Mouse (Mus musculus) spleen, postnatal 4 days (tissue): ENCODE measurements around the gene Atp13a4.

Experiments
- DNase-seq, 2 experiments: peaks; one replicate each; pipeline ENCODE4 v3.0.0; 2022; ENCODE audit warnings: low spot score in 2 of 2

The Atp13a4 gene

DNA sequence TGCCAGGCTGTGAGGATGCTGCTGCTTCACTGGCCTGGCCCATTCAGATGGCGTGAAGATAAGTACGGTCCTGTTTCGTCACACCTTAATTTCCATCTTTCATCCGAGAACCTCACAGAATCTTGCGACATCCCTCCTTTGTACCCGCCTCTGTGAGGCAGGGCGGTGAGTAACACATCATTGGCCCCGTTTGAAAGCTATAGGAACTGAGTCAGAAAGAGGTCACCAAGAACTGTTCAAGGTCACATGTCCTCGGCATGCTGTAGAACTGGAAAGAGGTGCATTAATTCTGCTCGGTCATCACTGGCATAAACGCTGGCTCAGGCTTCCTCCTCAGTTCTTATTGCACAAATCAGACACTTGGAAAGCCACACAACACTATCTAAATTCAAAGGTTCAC, at the start of gene Atp13a4:
TSS of gene Atp13a4 (minus strand) at position 36 of the 400 bp plus-strand sequence.
- no peak for DNase-seq

DNA sequence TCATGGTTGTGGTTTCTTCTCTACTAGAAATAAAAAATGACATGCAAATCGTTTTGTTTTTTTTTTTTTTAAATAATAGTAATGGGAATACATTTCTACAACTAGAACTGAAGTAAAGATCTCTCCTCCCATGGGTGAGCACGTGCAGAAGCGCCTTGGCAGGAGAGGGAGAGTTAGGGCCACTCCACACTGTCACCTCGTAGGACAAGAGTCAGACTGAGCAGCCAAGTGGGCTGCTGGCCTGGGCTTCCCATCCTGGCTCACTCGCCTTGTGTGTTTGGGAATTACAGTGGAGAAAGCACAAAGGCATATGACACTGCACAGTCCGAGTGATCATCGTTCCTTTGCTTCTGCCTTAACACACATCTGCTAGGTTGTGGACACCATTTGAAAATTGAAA, 47.5 kb upstream of the Atp13a4 start:
- no peak for DNase-seq

DNA sequence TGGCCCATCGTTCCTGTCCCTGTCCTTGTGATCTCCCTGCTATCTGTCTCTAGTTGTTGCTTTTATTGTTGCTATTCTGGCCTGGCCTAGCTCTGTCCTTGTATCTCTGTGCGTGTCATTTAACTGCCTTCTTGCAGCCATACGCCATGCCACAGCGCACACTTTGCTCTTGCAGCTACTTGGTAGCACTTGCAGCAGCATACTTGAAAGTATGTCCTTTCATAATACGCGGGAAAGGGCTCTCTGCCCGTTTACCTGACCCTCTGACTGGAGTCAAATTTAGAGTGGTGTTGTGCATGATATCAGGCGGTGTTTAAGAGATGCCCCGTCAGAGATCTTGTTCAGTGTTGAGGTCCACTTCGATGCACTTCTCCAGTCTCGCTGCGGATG, 35.1 kb upstream of the Atp13a4 start:
- DNase-seq = peak in 1 of 2 experiments; percentile 13

DNA sequence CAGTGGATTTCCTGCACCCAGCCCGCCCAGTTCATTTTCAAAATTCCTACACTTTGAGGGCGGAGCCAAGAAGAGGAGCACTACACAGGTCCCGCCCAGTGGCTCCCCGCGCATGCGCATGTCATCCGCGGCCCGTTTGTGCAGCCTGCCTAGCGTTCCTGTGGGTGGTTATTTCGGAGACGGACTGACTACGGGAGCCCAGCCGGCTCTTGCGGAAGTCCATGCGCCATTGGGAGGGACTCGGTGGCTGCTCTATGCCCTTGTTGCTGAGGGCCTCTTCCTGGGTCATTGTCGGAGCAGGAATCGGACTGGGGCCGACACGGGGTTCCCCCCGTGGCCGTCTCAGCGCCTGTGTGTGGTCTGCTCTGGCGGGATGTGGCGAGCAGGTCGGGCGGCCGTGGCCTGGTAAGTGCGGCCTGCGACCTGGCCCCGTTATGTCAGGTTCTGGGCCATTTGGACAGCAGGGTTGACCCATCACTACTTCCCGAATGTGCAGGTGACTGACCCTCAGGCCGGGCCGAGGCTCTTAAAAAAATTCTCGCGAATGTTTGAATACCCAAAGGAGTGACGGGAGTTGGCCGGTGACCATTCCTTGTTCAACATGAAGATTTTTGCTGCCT, 34.6 kb upstream of the Atp13a4 start, which contains the start of gene Opa1:
TSS of gene Opa1 (plus strand) at position 168 of the 620 bp plus-strand sequence.
- peak; percentile 96 to 99 for DNase-seq

DNA sequence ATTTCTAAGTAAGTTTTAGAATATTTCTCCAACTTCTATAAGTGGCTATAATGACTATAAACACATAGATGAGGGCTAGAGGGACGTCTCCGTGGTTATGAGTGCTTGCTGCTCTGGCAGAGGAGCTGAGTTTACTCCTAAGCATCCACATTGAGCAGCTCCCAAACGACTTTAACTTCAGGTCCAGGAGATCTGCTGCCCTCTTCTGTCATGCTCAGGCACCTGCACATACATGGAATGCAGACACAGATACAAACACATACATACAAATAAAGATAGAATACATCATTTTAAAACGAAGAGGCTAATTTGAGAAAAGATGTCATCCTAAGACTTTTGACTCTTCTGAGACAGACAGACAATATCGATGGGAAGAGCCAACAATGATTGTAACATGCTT, 31.0 kb upstream of the Atp13a4 start:
- DNase-seq = no peak

DNA sequence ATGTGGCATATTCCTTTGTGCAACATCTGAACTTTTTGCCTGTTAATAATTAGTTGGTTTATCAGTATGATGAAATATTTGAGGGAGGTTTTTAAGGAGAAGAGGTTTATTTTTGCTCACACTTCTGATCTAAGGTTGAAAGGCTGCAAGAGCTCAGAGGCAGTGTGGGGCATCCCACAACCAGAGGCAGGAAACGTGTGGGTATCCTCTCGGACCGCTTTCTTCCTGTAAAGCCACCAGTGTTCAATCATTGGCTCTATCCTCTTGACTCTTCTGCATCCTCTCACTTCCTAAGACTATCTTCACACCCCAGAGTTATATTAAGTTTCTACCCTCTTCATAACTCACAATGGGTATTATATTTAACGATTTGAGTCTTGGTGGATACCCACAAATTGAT, 29.3 kb upstream of the Atp13a4 start:
- DNase-seq = no peak

DNA sequence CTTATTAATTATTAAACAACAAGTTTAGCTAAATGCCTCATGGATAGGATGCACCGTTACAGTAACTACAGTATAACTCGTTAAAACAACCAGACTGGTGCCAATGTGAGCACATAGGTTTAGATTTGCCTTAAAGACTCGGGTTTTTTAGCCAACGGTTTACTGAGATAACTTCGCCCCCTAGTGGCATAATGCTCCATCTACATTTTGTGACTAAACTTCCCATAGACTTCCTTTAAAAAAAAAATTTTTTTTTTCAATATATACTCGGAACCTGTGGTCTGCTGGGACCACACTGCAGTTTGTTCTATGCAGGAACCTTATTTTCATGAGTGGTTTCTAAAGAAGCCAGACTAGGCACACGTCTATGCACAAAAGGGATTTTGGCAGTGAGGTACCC, 16.2 kb upstream of the Atp13a4 start:
- peak in 1 of 2 experiments; percentile 18 for DNase-seq

DNA sequence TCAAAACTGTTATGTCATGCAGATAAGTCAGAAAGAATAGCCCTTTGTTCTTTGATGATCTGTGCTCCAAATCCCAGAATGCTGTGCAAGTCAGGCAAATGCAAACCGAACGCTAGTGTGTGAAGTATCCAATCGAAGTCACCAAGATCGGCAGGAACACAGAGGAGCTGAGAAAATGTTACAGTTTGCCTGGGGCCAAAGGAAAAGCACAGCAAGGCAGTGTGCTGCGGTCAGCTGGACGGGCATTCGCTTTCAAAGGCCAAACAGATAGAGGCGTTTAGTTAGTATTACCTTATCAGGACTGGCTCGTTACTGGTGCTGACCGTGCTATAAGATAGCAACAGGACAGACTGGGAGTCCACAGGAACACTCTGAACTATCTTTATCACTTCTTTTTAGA, 15.8 kb upstream of the Atp13a4 start:
- DNase-seq = no peak

DNA sequence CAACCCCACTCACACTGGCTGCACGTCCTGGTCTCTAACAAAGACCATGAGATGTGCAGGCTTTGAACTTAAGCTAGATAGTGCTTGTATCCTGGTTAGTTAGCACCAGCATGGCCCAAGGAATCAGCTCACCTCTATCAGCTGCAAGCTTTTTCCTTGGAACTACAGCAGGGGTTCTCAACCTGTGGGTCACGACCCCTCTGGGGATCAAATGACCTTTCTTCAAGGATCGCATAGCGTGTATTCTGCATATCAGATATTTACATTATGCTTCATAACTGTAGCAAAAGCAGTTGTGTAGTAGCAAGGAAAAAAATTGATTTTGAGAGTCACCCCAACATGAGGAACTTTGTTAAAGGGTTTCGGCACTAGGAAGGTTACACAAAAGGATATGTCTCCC, 15.0 kb upstream of the Atp13a4 start:
- no peak for DNase-seq

DNA sequence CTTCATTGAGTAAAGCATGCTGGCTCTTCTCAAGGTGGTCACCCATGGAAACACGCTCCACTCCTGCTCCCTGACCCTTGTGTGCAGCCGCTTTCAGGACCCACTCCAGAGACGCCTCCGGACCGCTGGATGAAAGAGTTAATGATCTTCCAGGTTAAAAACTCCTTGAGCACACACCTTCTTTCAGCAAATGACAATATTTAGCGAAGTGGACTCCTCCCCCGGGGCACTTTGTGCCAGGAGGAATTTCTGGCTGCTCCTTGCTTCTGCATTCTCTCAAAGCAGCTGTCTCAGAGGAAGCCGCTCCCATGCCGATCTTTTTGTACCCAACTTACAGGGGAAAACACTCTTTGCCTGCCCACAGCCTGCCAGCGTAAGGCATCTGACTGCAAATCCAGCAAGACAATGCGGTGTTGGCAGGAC, 3.4 kb downstream of the Atp13a4 start:
- no peak for DNase-seq

DNA sequence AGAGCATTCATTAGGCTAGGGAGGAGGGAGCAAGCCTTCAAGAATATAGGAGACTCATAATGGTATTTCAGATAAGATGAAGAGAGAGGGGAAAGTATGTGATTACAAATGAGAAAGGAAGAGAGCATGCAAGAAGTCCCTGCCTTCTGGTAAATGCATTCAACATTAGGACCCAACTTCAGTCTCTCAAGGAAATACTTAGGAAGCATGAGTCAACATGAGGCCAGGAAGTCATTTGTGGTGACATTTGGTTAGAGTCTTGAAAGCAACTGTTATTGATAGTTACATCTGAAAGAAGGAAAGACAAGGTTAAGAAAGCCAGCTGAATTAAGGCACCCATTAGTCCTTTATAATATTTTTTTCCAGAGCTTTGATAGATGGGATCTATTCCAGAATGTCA, 4.8 kb downstream of the Atp13a4 start:
- no peak for DNase-seq

DNA sequence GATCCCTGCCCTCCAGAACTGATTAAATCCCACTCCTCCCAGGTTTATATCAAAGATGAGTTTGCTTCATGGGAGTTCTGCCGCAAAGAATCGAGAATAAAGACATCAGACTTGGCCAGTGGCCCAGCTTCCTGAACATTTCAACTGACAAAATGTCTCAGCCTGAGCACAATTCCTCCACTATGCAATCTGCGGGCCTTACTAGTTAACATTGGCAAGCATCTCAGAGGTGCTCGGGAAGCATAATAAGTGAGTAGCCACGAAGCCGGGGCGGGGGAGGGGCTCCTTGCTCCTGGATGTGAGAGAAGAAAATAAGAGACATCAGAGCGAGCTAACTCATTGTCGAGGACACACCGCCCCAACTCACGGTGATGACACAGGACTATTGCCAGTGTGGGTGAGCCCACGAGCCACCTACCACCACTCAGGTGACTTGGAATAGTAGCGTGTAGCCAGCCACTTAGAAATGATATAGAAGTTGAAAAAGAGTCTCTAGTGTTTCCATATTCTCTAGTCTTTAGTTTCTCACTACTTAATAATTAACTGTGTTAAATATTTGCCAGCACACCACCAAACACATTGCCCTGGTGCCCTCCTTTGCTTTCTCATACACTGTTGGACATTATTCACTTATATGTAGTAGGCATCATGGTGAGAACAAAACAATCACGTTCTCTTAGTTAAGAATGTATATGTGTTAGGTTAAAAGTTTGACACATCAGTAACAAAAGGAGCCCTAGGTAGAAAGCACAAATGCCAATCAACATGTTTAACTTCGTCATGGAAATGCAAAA, 8.1 kb downstream of the Atp13a4 start:
- no peak for DNase-seq

DNA sequence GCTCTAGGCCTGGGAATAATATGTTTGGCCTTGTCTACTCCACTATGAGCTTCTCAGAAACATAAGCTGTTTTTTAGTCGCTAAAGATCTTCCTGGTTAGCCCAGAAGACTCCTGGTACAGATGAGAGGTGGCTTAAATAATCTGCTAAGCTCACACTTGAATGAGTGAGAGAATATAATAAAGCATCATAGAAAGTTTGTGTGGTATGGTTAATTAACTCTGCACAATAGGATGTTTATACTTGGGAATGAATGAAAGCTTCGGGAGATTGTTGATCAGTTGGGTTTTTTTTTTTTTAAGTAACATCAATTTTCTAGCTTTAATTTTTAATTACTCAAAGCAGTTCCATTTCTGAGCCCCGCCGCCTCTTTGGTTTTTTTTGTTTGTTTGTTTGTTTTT, 8.8 kb downstream of the Atp13a4 start:
- no peak for DNase-seq

DNA sequence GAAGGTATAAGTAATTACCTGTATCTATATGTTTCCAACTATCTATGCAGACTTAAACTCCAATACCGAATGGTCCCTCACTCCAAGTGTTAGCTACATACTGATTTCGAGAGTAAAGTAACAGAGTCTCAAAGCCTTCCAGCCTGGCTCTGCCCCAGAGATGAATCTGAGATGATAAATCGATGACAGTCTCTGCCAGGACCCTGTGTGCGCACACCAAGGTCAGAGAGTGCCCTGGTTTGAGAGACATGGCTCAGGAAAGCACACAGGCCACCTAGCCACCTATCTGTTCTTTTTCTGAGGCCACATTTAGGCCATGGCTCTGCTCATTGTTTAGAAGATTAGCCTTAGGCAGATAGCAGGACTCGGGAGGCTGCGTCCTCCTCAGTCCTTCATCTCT, 11.0 kb downstream of the Atp13a4 start:
- no peak for DNase-seq

DNA sequence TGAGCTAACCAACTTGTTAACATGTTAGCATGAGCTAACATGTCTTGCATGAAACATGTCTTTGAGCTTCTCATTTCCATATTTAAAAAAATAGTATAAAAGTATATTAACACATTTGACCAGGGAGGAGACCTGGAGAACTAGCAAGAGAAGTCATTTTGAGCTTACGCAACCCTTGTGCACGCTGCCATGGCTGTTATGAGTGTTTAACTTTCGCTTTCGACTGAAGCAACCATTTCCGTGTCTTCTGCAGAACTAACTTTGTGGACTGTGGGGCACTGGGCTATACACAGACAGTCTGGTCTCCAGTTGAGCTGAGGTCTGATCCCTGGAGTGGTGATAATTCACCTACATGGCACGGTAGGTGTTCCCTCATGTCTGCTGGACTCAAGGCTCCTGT, 17.6 kb downstream of the Atp13a4 start:
- no peak for DNase-seq

DNA sequence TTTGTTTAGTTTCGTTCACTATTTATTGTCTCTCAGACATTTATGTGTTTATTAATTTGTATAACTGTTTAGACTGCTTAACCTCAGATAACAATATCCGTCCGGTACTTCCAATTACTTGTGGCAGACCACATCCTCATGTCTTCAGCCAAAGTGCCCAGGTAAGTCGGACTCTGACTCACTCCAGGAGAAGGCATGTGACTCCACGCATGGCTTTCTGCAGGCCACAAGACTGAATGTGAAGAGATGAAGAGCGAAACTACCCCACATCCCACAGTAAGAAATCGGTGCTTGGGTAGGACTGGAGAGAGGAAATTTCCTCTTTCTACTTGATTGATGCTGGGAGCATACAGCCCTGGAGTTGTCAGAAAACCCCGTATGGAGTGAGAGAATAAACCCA, 18.1 kb downstream of the Atp13a4 start:
- no peak for DNase-seq

DNA sequence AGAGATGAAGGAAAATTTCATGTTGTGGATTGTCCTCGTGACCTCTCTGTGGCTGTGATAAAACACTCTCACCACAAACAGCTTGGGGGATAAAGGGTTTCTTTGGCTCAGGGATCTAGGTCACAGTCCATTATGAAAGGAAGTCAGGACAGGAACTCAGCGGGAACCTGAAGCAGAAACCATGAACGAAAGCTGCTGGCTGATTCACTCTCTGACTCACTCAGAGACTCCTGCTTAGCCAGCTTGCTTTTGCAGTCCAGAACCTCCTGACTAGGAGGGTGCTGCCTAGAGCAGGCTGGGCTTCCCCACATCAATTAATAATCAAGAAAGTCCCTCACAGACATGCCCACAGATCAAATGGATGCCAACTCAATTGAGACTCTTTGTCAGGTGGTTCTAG, 32.2 kb downstream of the Atp13a4 start:
- DNase-seq = no peak

DNA sequence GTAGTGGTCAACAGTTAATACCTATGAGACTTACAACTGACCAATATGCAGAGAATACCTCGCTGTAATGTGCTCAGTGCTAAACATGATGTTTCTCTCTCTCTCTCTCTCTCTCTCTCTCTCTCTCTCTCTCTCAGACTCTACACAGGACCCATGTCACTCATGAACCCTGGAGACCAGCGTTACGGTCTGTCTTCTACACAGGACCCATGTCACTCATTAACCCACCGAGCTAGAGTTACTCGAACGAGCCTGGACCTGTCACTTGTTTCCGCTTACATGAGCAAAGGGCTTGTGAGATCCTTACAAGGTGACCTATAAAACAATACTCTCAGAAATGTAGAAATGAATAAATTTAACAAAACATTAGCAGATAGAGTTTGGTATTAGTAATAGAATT, 33.9 kb downstream of the Atp13a4 start:
- peak in 1 of 2 experiments; percentile 32 for DNase-seq

DNA sequence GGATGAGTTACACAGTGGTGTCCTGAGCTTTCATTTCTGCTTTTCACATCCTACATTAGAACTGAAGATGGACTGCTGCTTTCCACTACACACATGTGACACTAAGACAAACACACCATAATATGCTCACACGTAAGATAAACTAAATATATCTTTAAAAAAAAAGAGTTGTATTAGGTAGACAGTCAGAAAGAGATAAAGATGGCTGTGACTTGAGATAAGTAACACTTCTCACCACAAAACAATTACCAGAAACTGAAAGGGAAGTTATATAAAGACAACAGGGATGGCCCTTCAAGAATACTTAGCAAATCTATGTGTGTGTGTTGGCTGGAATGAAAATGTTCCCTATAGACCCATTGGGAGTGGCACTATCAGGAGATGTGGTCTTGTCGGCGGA, 34.8 kb downstream of the Atp13a4 start:
- DNase-seq = no peak

DNA sequence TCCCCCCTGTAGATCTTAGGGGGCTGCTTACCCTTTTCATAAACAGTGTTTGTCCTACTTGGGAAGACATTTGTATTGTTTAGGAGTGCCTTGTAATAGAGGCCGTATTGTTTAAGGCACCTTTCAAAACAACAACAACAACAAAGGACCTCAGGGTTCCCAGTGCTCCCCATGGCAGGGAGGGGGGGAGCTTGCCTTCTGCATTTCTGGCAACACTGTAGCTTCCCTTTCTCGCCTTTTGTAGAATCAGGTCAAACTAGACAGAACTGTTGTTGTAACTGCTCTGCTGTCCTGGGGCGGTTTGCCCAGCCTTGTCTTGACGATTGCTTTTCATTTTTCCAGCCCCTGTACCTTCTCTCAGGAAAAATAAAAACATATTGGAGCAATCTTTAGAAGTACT, 40.0 kb downstream of the Atp13a4 start:
- DNase-seq = no peak

DNA sequence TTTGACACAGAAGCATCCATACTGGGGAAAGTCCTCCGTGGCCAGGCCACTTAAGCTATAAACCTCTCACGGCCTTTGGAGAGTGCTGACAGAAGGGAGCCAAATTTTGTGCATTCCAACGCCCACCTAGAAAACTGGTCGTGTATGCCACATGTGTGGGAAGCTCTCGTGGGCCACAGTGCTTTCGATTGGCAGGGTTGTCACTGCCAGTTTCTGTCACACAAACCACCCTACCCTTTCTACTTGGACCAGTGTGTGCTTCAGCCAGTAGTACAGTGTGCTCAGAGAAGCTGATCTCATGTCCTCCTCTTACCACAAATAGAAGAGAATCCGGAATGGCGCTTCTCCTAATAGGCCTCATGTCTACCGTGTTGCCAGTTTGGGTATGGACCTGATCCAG, 40.5 kb downstream of the Atp13a4 start:
- DNase-seq = no peak

DNA sequence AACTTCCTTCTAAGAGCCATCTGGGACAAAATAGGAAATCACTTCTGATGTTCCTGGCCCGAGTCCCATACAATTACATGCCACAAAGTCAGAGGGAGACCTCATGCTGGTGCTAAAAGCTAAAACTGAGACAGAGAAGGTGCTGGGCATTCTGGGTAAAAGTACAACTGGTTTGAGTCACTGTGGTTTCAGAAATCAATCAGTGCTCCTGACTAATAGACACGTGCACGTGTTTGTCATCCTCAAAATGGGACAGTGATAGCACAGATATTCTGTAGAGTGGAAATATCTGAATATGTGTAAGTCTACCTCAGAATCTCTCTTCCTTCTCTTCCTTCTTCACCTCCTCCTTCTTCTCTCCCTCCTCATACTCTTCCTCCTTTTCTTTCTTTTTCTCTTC, 53.6 kb downstream of the Atp13a4 start:
- no peak for DNase-seq

DNA sequence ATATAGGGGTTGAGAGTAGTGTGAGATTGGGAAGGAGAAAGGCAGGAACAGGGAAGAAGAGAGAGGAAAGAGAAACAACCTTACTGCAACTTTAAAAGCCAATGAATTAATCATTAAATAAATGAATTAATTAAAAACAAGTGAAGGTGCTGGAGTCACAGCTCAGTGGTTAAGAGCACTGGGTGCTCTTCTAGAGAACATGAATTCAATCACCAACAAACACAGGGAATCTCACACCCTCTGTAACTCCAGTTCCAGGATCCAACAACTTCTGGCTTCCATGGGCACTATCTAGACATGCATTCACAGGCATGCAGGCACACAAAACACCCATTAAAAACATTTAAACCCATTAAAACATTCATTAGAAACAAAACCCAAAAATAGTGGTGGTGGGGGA, 63.2 kb downstream of the Atp13a4 start:
- DNase-seq = no peak

DNA sequence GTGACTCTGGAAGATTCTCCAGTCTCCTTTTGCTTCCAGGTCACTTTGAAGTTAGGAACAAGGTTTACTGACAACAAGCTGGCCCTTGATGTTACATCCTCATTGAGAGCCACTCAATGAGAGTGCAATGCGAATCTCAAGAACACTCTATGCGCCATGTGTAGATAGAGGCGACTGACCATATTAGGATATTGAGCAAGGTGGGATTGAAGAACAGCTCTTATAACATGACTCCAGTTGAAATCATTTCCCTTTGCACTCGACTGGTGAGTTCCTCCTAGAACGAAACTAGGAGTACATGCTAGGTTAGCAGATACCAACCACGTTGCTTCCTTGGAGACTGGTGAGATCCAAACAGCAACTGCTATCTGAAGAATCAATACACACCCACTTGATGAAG, 64.3 kb downstream of the Atp13a4 start:
- no peak for DNase-seq
